Mouse (Mus musculus) midbrain, embryonic 13.5 days (tissue): ENCODE results near the gene Pitpnb. TPM values are rescaled to one million over a fixed set of nuclear protein-coding genes. Genes with fewer than 3 reads are reported as not detected.
A peak's percentile ranks its signal among the peaks of the same experiment; 100 is the strongest.

Experiments
- ATAC-seq: fragments of 200-750 bp; cut with Nextera tagmentation; 2 replicates; pipeline ENCODE4 v1.8.0; 2017; ENCODE audit warnings: mild to moderate bottlenecking, moderate TSS enrichment, moderate library complexity
- H3K27ac ChIP-seq: fragments of 300-500 bp; sonication (generic); 2 replicates; pipeline ENCODE4 v1.5.1; 2015; ENCODE audit warnings: inconsistent platforms, mild to moderate bottlenecking, moderate library complexity
- H3K27me3 ChIP-seq: fragments of 300-500 bp; sonication (generic); 2 replicates; pipeline ENCODE4 v1.6.1; 2015; ENCODE audit warnings: mild to moderate bottlenecking, inconsistent platforms
- H3K36me3 ChIP-seq: fragments of 300-500 bp; sonication (generic); 2 replicates; pipeline ENCODE4 v1.6.1; 2015; ENCODE audit warnings: mild to moderate bottlenecking, inconsistent platforms
- H3K4me1 ChIP-seq: fragments of 300-500 bp; sonication (generic); replicated peaks from 2 replicates; pipeline ENCODE4 v1.6.1; 2015; ENCODE audit warnings: inconsistent platforms
- H3K4me2 ChIP-seq: fragments of 300-500 bp; sonication (generic); replicated peaks from 2 replicates; pipeline ENCODE4 v1.6.1; 2015; ENCODE audit warnings: moderate library complexity, mild to moderate bottlenecking, inconsistent platforms
- H3K4me3 ChIP-seq: fragments of 300-500 bp; sonication (generic); replicated peaks from 2 replicates; pipeline ENCODE4 v1.5.1; 2015; ENCODE audit warnings: mild to moderate bottlenecking, inconsistent platforms
- H3K9ac ChIP-seq: fragments of 300-500 bp; sonication (generic); replicated peaks from 2 replicates; pipeline ENCODE4 v1.6.1; 2015; ENCODE audit warnings: mild to moderate bottlenecking, inconsistent platforms
- H3K9me3 ChIP-seq: fragments of 300-500 bp; sonication (generic); 2 replicates; pipeline ENCODE4 v1.6.1; 2016; ENCODE audit warnings: mild to moderate bottlenecking, inconsistent platforms
- WGBS: fragments of 180-500 bp; shearing (Covaris S2); methylation state at CpG from one replicate; pipeline ENCODE4 v1.1.7; 2015; 5-methylcytosine and 5-hydroxymethylcytosine counted together
- polyA plus RNA-seq: library from polyadenylated mRNA; unstranded; fragments of >200 nt; fragmentation: Nextera tagmentation; extraction: Ambion mirVana; gene quantifications from 2 replicates; pipeline ENCODE4 v1.2.1, GENCODE M21; 2015

The Pitpnb gene
- polyA plus RNA-seq, 1 experiment from 2014 or later = 101 TPM

DNA sequence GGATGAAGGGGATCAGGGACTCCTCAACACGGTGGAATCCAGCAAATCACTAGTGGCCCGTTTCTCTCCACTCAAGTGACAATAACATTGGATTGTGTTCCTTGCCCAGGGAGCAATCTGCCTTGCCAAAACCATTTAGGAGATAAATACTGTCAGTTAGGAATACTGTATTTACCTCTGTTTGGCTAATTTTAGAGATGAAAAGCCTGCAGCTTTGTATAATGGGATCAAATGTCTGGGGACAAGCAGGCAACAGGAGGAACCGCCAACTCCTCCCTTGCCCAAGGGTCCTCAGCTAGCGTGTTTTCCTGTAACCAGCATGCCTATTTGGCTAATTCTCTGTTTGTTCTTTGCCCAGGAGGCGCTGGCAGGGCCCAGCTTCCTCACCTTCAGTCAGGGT is 95.7 kb downstream of the Pitpnb start:
- peaks cover 95% of the 10 kb centered on the region for H3K4me1 ChIP-seq
- peaks cover 28% of the 10 kb centered on the region for H3K36me3 ChIP-seq
- peak overlapping the region; percentile 97 for H3K4me3 ChIP-seq
- WGBS = 24% methylated on average over 5 of the region's 5 CpGs
- no peaks in the 10 kb centered on the region for H3K9me3 ChIP-seq
- H3K27ac ChIP-seq = peak overlapping the region; percentile 74
- H3K27me3 ChIP-seq = no peaks in the 10 kb centered on the region
- H3K4me2 ChIP-seq = peak overlapping the region; percentile 100
- peak overlapping the region; percentile 100 for H3K9ac ChIP-seq
- ATAC-seq = no peak

DNA sequence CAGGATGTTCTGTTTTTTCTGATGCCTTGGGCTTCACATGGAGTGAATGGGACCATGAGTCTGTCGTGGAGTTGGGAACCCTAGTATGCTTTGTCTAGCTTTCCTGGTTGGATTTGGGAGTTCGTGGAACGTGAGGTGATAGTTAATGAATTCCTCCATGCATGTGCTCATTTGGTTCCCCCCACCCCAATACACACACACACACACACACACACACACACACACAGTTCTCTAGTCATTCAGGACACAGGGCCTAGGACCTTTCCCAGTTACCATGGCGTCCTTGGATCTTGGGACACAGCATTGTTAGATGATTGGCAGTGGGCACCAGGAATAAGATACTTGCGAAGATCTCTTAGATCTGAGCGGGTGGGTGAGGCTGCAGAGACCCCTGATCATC is 98.3 kb downstream of the Pitpnb start:
- Histone ChIP-seq H3K4me1 (peaks cover 99% of the 10 kb centered on the region), H3K36me3 (0 out of 2 replicates have a peak, but pooled peaks cover 19% of the 10 kb centered on the region), H3K4me3 (peak overlapping the region; percentile 97), H3K9me3 (no peaks in the 10 kb centered on the region), H3K27me3 (no peaks in the 10 kb centered on the region), H3K9ac (peak overlapping the region; percentile 100), H3K27ac (peak overlapping the region; percentile 74), H3K4me2 (peak overlapping the region; percentile 100)
- peak; percentile 29; the same call in 1 of the 2 replicates for ATAC-seq
- 26% methylated on average over 6 of the region's 6 CpGs for WGBS

DNA sequence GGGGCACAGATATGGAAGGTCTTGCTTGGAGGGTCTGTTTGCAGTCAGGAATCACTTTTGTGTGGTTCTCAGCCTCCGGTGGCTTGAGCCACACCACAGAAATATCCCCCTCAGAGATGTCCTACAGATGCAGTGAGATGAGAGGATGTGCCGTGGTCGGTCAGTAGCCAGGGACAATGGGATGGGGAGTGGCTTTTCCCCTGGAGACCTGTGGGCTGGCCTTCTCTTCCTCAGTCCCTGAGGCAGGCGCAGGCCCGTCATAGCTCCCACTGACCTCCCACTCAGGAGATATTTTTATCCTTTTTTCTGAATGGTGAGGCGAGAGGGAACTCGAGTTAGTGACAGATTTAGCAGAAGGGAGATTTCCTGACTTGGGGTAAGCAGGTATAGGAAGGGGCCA is 99.2 kb downstream of the Pitpnb start:
- ATAC-seq = no peak
- Histone ChIP-seq H3K27me3 (no peaks in the 10 kb centered on the region), H3K36me3 (0 out of 2 replicates have a peak, but pooled peaks cover 15% of the 10 kb centered on the region), H3K9me3 (no peaks in the 10 kb centered on the region), H3K4me1 (peaks cover 99% of the 10 kb centered on the region), H3K4me2 (peak overlapping the region; percentile 100), H3K27ac (peak overlapping the region; percentile 73), H3K4me3 (peak overlapping the region; percentile 97), H3K9ac (peak overlapping the region; percentile 100)
- WGBS = 13% methylated on average over 7 of the region's 7 CpGs

DNA sequence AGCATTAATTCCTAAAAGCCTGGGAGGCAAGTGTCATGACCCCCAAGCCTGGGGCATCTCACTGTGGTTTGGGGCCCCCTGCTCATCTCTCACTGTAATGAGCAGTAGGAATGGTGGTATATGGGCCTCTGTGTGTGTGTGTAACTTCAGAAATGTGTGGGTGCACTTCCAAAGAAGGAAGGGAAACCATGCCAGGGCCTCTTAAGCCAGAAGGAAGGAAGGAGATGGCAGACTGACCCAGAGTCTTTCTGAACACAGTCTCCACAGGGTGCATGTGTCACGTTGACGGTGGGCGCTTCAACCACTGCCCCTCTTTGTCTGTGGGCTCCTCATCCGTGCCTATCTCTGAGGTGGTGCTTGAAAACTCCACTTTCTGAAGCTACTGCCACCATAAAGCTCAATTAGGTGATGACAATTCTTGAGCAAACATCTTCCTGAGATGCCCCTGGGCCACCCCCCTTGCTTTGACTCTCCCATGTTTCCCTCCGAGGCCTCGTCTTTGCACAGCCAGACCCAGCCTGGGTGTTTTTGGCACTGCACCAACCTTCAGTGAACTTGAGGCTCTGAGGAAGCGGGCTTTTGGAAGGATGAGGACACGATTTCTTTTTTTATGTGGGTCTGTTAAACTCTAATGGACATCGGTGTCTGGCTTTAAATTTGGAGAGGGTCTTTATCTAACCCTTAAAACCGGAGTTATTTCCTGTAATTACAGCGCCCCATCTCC is 100.6 kb downstream of the Pitpnb start:
- peak overlapping the region; percentile 3; the same call in 1 of the 2 replicates for H3K4me3 ChIP-seq
- H3K4me1 ChIP-seq = peaks cover 99% of the 10 kb centered on the region
- peaks cover 19% of the 10 kb centered on the region for H3K36me3 ChIP-seq
- H3K9me3 ChIP-seq = no peaks in the 10 kb centered on the region
- peak overlapping the region; percentile 68 for H3K27ac ChIP-seq
- no peak for ATAC-seq
- peak overlapping the region; percentile 45 for H3K9ac ChIP-seq
- H3K27me3 ChIP-seq = no peaks in the 10 kb centered on the region
- H3K4me2 ChIP-seq = peak overlapping the region; percentile 100
- WGBS = 50% methylated on average over 11 of the region's 11 CpGs

DNA sequence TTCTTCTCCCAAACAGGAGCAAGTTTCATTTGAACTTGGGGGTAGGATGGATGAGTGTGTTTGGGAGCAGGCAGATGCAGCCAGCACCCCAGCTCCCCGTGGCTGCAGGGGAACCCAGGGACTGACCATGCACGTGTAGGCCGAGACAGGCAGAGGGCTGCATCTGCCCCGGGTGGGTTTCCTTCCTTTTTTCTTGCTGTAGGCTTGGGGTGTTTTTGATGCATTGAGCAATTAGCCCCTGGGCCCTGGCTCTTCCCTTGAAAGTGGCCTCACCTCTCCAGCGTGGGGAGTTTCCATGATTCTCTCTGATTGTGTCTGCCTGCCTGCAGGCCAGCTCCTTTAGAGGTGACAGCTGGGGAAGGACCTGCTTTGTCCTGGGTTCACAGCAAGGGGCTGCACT is 102.3 kb downstream of the Pitpnb start:
- 24% methylated on average over 5 of the region's 5 CpGs for WGBS
- no peaks in the 10 kb centered on the region for H3K27me3 ChIP-seq
- peaks cover 22% of the 10 kb centered on the region for H3K36me3 ChIP-seq
- H3K4me2 ChIP-seq = peak overlapping the region; percentile 100
- no peak for ATAC-seq
- H3K4me1 ChIP-seq = peaks cover 99% of the 10 kb centered on the region
- H3K4me3 ChIP-seq = no peak overlapping the region
- H3K9me3 ChIP-seq = no peaks in the 10 kb centered on the region
- H3K27ac ChIP-seq = peak overlapping the region; percentile 63
- H3K9ac ChIP-seq = peak overlapping the region; percentile 54; the same call in 1 of the 2 replicates

DNA sequence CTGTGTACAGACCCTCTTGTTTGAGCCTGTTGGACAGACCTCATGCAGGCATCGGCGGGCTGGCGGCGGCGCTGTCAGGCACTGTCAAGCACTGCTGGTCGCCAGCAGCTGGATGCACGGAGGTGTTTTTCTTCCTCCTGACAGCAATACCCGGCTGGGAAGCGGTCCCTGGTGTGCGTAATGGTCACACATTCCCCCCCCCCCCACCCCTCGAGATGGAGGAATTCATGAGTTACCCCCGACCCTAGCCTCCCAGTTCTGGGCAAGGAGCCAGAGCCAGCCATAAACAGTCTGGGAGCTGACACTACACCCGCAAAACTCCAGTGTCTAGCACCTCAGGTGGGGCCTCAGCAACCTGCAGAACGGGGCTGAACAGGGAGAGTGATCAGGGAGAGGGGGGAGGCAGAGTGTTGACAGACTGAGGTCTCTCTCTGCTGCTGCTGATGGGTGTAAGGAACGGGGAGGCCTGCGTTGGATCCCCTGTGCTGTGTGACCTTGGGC is 103.8 kb downstream of the Pitpnb start:
- WGBS = 37% methylated on average over 16 of the region's 16 CpGs
- Histone ChIP-seq H3K27me3 (no peaks in the 10 kb centered on the region), H3K9ac (peak overlapping the region; percentile 42; the same call in 1 of the 2 replicates), H3K36me3 (peaks cover 24% of the 10 kb centered on the region), H3K27ac (peak overlapping the region; percentile 63), H3K4me3 (no peak overlapping the region), H3K4me2 (peak overlapping the region; percentile 100), H3K4me1 (peaks cover 96% of the 10 kb centered on the region), H3K9me3 (no peaks in the 10 kb centered on the region)
- ATAC-seq = peak; percentile 44

DNA sequence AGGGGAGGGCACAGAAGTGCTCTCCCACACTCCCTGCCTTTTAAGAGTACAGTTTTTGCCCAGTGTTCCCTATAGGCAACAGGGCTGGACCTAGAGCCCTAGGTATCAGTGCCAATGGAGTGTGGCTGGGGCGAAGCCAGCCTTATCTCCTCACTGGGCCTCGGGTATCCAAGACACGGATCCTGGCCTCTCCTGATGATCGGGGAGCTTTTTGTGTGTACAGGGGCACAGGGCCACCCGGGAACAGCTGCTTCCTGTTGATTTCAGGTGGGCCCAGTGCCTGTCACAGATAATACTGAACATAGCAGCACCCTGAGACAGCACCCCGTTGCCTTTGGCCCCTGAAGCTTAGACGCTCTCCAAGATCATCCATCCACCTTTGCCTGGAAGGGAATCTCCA is 105.7 kb downstream of the Pitpnb start:
- Histone ChIP-seq H3K4me3 (no peak overlapping the region), H3K9ac (no peak overlapping the region), H3K4me2 (no peak overlapping the region), H3K27ac (0 out of 2 replicates have a peak overlapping the region, but pooled peaks have one; percentile 37), H3K4me1 (peaks cover 89% of the 10 kb centered on the region), H3K9me3 (no peaks in the 10 kb centered on the region), H3K27me3 (no peaks in the 10 kb centered on the region), H3K36me3 (peaks cover 34% of the 10 kb centered on the region)
- 90% methylated on average over 7 of the region's 7 CpGs for WGBS
- no peak for ATAC-seq

DNA sequence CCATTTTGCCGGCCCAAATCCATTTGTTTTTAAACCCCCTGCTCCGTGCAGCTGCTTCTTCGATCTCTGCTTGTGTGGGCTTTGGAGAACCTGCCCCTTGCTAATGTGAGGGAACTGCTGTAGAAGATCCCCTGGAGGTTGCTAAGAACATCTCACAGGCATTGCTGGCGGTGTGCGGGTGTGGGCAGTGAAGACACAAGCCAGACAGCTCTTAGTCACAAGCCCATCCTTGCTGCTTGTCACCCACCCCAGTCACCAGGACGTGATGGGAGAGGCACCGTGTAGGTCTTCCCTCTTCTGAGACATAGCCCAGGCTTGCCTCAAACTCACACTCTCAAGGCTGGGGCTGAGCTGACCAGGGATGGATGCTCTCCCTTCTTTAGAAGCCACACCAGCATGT is 106.6 kb downstream of the Pitpnb start:
- peak overlapping the region; percentile 22; the same call in 1 of the 2 replicates for H3K27ac ChIP-seq
- no peaks in the 10 kb centered on the region for H3K9me3 ChIP-seq
- no peak for ATAC-seq
- peaks cover 88% of the 10 kb centered on the region for H3K4me1 ChIP-seq
- WGBS = 56% methylated on average over 7 of the region's 7 CpGs
- no peak overlapping the region for H3K4me2 ChIP-seq
- no peak overlapping the region for H3K4me3 ChIP-seq
- H3K36me3 ChIP-seq = peaks cover 44% of the 10 kb centered on the region
- no peak overlapping the region for H3K9ac ChIP-seq
- H3K27me3 ChIP-seq = no peaks in the 10 kb centered on the region

Other genes starting within 250 kb of the Pitpnb start
- 60.2 and 73.1 TPM in 2 replicates for gene Mn1, start 86.6 kb downstream of the Pitpnb start, polyA plus RNA-seq